Mouse (Mus musculus): ENCODE results near the gene Aco2.
"Not testable (repeated sequence)": the region's sequence is repeated elsewhere in the genome, so short reads cannot be mapped to it uniquely, and the experiment has no call there.

The Aco2 gene

DNA sequence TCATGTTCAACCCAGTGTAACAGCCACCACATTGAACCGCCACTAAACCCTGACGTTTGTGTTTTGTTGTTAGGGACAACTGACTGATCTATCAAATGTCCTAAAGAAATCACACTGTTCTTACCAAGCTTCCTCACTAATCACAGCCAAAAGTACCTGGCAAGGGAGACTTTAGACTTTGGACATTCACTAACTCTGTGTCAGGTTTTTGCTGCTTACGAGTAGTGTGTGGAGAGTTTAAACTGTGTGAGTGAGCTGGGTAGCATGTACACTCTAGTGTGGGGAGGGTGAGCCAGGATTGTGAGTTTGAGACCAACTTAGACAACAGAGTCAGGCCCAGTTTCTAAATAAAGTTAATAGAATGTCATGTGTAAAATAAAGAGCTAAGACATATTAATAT lies 10.2 kb downstream of the Aco2 start:
- DNase-seq: no peak

DNA sequence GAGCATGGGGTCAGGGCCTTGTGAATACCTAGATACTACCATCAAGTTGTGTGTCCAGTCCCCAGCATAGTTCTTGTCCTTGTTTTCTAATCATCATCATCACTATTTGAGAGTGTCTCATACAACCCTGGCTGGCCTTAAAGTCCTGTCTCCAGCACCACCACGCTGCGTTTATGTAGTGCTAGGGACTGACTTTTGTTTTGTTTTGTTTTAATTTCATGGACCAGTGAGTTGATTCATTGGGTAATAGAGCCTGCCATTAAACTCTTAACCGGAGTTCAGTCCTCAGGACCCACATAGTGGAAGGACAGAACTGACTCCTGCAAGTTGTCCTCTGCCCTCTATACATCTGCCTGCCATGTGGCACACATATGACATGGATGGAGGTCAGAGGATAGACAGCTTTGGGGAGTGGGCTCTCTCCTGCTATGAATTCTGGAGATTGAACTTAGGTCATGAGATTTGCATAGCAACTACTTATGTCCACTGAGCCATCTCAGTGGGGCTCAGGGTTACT lies 13.4 kb downstream of the Aco2 start:
- DNase-seq: no peak

DNA sequence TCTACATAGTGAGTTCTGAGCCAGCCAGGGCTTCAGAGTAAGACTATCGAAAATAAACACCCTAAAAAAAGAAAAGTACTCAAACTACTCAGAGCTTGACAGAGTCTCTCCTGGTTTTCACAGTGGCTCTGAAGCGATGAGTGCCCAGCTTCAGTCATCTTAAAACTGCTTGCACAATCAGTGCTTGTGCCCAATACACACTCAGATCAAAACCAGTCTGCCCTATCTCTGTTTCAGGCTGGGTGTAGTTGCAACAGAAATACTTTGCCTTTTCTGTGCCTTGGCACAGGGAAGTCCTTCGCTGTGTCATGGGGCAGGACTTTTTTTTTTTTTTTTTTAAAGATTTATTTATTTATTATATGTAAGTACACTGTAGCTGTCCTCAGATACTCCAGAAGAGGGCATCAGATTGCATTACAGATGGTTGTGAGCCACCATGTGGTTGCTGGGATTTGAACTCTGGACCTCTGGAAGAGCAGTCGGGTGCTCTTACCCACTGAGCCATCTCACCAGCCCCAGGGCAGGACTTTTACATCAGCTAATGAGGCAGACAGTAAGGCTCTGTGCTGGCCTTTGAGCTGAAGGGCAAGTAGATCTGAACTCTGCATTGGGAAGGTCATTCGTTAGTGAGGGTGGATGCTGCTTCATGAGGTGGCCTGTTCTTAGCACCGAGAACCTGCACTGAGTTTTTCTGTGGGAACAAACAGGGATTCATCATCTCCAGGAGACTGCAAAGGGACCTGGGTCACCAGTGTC lies 14.9 kb downstream of the Aco2 start:
- DNase-seq: no peak

DNA sequence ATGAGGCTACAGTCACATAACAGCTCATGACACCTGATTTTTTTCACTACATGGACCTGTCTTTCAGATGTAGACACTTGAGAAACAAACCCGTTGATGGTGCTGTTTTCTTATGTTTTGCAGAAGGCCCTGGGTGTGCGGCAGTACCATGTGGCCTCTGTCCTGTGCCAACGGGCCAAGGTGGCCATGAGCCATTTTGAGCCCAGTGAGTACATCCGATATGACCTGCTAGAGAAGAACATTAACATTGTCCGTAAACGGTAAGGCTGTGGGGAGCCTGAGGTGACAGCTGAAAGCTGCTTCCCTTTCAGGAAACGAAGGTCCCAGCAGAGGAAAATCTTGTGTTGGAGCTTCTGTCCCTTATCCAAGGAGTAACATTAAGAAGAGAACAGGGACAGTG lies 17.1 kb downstream of the Aco2 start:
- no peak for DNase-seq

DNA sequence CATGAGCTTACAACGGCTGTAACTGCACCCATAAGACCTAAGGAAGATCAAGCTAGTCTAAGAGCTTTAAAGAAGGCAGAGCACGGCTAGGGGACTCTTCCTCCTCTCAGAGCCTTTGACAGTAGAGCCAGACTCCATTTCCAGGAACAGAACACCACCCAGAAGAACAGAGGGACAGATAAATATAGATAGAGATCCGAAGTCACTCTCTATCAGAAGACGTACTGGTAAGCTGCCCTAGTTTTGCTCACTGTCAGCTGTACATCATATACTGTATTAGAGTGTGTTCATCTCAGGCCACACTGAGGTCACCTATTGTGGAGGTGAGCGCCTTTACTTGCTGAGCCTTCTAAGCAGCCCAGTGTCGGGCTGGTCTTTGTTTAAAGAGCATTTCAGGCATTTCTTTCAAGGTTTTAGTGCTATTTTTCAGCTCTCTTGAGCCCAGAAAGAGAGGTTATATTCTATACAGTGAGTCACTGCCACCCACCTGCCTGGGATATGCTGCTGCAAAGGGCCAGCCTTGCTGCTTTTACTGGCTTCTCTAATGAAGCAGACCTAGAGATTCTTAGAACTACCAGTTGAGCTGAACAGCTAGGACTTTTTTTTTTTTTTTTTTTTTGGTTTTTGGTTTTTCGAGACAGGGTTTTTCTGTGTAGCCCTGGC lies 19.2 kb downstream of the Aco2 start:
- no peak for DNase-seq

DNA sequence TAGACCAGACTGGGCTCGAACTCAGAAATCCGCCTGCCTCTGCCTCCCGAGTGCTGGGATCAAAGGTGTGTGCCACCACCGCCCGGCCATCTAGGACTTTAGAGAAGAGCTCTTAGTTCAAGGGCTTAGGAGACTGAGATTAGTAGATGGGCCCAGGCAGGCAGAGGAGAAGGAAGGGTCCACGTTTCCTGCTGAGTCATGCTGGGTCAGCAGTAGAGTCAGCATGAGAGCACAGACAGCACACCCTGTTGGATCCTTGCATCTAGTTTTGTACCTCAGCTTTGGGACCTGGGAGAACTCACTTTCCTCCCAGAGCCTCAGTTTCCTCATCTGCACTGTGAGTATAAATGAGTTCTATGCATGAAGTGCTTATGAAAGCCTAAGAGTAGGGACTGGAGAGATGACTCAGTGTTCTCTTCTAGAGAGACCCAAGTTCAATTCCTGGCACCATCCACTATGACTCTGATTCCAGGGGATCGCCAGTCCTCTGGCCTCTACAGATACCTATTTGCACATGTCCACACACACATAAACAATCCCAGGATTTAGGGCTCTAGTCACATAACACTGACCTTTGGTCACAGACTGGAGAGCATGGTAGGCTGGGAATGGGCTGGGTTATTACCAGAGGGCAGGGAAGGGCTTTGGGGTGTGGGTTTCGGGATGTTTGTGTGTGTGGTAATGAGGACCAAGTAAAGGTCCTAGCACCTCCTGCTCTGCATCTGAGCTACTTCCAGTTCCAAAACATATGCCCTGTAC lies 19.9 kb downstream of the Aco2 start:
- DNase-seq: no peak

DNA sequence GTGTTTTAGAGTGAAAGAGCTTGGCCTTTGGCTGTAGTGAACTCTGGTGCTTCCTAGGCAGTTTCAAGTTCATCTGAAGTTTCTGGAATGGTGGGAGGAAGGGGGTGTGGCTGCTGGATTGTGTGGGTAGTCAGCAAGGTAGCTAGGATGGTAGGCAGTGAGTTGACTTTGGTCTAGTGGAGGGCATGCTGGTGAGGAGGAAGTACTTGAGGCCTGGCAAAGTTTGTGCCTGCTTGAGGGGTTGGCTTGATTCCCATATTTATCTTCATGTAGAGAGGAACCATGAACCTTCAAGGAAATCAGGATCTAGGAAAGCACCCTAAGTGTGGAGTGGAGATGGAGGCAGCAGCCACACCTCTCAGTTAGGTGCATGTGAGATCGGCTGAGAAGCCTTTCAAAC lies 21.9 kb downstream of the Aco2 start:
- no peak for DNase-seq

DNA sequence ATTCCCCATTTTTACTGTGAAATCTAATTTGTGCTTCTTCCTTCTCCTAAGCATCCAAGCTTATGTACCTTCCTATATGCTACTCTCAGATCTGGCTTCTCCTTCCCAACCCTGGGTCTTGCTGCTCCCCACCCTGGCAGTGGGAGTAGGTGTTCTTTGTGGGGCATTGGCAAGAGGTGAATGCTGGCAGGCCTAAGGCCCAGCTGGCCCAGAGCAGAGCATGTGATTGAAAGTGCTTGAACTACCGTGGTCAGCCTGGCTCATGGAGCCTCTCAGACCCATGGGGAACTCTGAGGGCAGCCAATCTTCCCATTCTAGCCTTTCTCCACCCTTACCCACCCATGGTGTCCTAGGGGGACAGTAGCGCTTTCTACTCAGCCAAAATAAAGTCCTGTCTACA lies 24.3 kb downstream of the Aco2 start:
- DNase-seq: no peak

DNA sequence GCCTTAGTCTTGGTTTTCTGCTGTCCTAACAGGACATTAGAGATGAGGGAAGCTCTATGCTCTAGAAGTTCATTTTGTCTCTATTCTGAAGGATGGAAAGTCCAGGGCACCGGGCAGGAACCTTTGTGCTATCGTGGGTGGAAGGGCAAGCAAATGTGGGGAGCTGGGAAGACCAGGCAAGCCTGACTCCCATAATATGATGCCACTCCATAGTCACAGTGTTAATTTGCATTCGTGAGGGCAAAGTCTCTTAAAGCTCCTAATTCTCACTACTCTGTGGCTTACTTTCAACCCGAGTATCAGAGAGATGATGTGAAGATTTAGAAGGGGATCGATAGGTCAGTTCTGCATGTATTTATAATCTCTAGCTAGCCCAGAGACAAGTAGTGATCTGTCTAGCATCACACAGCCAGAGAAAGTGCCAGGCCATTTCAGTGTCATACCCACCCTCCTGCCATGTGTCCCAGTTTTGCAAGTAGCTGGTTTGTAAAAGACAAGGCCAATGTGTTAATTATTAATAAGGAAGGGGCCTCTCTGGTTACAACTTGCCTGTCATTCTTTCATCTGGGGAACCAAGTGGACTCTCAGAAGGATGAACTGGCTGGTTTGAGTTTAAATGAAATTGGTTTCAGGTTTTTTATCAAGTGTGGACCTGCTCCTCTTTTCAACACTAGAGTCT lies 25.6 kb downstream of the Aco2 start:
- DNase-seq: no peak

DNA sequence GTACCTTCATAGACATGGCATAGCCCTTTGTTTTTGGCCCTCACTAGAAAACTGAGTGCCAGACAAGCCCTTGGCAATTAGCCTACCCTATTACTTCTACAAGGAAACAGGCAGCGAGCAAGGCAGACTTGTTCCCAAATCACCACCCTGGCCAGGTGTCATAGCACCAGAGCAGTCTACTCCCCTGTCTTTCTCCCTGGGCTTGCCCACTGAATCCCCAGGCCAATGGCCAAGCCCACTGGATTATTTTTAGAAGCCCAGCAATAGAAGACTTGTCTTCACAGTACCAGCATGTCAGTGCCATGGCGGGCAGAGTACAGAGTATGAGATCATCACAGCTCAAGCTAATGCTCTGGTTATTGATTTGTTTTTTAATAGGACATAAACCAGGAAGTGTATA lies 26.6 kb downstream of the Aco2 start:
- no peak for DNase-seq

DNA sequence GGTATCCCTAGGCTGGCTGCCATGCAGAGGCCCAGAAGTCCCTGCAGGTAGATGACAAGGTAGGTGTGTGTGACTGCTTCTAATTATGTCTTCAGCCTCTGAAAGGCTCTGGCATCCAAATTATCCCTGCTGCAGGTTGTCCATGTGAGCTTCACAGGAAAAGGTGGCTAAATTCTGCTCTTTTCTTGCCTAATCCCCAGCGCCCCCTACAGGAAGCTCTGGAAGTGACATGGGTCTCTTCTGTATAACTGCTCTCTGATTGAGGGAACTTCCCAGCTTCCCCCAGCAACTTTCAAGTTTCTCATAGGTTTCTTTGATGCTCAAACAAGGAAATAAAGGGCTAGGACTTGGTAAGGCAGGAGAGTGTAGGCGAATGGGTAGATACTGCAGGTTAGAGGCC lies 32.8 kb downstream of the Aco2 start:
- peak; percentile 21 to 69 for DNase-seq

DNA sequence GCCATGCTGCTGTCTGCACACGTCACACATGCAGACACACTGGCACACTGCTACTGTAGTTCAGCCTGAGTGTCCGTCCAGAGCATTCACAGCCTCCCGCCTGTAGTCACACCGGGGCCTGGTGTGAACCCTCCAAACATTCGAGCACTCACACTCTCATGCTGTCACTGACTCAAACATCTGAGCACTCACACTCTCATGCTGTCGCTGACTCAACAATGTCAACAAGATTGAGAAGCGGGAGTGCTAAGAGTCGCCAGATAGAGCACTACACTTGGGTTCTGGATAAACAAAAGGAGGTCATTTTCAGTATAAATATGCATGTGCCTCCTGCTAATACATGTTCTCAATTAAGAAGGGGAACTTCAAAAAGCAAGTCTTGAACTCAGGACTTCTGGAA lies 35.8 kb downstream of the Aco2 start:
- no peak for DNase-seq

DNA sequence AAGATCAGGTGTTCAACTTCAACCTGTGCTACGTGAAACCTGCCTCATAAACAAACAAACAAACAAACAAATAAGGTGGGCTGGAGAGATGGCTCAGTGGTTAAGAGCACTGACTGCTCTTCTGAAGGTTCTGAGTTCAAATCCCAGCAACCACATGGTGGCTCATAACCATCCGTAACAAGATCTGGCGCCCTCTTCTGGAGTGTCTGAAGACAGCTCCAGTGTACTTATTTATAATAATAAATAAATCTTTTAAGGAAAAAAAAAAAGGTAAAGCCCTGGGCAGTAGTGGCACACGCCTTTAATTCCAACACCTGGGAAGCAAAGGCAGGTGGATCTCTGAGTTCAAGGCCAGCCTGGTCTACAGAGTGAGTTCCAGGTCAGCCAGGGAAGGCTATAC lies 36.7 kb downstream of the Aco2 start:
- not testable (repeated sequence) for DNase-seq

DNA sequence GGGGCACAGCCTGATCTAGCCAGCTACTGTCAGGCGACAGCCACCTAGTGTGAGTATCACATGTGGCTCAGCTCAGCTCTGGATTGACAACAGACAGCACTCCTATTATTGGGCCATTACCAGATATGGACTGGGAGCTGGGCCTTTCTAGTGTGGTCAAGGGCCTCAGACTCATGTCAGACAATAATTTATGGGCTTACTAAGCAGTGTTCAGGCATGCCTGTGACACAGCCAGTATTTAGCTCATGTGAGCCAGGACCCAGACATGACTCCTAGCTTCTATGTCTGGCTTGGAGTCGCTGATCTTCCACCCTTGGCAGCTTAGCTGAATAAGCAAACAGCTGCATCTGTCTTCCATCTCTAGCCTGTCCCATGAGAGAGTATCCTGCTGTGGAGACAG lies 40.4 kb downstream of the Aco2 start:
- no peak for DNase-seq

DNA sequence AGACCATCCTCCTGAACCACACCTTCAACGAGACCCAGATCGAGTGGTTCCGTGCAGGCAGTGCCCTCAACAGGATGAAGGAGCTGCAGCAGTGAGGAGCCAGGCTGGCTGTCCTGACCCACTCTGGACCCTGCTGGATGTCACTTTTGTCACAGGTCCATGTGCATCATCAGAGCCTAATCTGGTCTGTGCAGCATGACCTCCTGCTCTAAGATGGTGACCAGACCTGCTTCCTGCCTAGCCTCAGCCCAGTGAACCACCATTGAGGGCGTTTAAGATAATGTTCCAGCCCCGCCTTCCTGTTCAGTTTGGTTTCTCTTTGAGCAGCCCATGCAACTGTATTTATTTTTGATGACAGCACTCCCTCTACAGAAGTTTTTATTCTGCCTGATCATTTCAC lies 42.6 kb downstream of the Aco2 start:
- DNase-seq: no peak

DNA sequence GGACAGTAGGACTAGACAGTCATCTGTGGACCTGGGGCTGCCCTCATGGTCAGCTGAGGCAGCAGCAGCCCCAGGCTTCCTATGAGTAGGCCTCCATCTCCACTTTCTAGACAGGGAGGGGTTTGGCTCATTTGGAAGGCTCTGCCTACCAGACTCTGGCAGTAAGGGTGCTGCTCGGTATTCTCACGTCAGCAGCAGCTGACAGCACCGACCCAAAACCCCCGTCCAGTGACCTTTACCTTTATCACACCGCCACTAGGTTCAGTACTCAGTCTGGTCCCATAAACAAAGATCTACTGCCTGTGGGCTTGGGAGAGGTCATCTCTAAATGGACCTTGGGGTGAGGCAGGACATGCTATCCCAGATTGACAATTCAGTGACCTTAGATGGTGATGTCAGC lies 43.6 kb downstream of the Aco2 start:
- DNase-seq: no peak

DNA sequence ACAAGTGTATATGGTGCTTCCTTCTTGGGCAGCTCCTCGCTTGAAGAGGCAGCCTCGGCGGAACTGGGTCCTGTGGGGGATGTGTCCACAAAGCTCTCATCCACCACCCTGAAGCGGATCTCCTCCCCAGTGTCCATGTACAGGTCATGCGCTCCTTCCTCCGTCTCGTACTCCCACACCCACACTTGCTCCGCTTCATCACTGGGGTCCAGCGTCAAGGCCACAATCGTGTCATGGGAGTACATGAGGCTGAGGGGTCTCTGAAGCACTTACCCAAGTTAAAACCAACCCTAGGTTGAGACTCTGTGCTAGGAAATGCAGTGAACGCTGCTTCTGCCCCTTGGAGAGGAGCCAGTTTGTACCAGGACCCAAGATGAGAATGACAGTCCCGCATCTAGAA lies 45.1 kb downstream of the Aco2 start:
- no peak for DNase-seq

DNA sequence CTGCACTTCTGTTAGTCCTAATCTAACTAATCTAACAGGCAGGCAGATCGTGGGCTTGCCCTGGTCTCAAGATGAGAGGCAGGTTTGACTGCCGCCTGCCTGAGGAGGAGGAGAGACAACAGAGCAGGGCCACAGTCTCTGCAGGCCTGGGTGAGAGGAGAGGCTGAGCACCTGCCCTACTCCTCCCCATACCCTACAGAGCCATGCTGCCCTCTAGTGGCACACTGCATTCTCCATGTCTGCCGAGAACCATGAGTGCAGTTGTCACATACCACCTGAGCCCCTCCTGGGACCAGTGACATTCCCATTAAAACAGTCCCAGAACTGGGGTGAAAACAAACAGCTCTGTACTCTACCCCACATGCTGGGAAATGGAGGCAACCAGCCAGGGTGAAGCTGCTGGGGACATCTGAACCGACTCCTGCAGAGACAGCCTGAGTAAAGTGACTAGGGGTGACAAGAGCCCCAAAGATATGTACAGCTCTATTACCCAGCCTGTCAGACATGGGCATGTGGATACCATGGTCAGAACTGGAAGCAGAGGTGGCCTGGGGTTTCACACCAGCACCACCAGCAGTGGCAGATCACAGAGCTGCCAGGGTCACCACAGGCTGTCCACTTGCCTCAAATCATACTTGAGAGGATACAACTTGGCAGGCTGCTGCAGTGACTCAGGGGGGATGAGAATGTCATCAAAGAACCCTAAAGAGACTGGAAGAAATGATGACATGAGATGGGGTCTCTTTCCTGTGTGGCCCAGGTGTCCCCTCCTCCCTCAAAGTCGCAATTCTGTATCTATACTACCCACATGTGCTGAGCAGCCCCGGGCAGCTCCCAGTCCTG lies 45.7 kb downstream of the Aco2 start:
- peak; percentile 46 to 79 for DNase-seq

DNA sequence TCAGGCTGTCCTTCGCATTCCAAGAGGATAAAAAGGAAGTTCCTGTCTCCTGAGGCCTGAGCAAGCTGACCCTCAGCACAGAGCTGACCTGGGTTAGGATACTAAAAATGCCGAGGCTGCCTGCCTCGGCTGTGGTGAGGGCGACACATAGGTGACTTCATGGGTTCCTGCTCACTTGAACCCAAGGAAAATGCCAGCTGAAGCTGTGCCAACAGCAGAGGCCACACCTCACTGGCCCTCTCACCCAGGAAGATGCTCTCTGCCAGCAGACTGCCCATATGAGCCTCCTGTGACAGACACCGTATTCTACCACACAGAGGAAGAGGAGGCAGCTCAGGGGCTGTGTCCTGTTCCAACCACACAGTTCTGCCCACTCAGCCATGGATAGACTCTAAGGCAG lies 47.0 kb downstream of the Aco2 start:
- DNase-seq: no peak

DNA sequence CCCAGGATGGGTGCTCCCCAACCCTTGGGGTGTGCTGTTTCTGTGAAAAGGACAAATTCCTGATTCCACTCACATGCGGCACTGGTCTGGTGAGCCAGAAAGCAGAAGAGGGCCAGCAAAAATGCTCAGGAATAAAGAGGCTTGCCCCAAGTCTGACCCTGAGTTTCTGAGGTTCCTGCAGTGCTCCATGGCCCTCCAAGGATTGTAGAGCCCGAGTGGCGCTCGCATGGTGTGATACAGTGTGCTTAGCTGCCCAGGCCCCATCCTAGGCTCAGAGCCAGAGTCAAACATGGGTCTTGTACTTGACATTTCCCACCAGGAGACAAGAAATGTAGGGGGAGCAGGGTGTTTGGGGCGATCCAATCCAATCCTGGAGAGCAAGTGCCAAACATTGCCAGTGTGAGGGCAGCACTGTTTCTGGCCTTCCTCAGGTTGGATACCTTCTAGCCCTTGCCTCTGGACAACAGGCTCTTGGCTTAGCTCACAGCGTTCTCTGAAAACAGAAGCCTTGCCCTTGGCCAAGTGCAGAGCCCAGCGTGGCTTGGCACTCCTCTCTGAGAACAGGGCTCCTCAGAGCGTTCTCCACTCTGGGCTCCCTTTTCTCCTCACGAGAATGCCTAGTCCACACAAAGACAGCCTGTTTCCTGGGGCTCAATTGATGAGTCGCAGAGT lies 48.6 kb downstream of the Aco2 start:
- DNase-seq: no peak

DNA sequence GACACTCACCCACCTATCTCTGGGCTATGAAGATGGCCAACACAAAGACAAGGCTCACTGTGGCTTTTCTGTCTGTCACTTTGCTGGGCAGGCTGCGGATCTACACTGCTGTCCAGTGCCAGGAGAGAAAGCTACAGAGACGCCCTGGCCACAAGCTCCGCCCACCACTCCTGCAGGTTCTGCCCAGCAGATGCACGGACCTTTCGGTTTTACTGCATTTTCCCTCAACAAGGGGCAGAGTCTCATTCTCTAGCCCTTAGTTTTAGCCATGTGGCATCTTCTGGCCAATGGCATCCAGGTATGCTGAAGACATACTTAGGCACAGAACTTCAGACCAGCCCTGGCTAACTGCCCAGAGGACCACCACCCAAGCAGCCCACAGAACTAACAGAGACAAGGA lies 49.1 kb downstream of the Aco2 start:
- no peak for DNase-seq

DNA sequence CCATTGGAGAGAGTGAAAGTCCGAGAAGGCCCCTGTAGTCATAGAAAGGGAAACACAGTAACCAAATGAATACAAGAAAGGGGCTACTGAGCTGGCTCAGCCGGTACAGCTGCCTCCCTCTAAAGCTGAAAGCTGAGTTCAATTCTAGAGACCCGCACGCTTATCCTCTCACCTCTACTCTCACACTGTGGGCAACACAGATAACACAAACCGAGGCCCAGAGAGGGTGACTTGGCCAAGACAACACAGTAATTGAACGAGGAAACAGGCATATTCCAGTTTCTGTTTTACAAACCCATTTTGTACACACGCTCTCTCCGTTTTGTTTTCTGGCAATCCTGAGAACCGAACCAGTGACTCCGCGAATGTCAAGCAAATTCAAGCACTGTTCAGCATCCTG lies 52.8 kb downstream of the Aco2 start:
- no peak for DNase-seq
